Mouse (Mus musculus): ENCODE measurements around the gene Tmprss5. TPM values are rescaled to one million over a fixed set of nuclear protein-coding genes. Genes with fewer than 3 reads are reported as not detected.

Tmprss5 gene
- 0.12 and 0.18 TPM in 2 replicates for polyA plus RNA-seq (2016; fragmentation: Nextera tagmentation; extraction: Ambion mirVana)

GRCm38 (mm10) chr9:49081107-49081506 is at the start of gene Tmprss5:
Gene Tmprss5, plus strand, starts transcription at chr9:49081260.
- no peak within 1 kb of the TSS for H3K9ac ChIP-seq
- H3K27ac ChIP-seq (ENCODE audit: poor library complexity, severe bottlenecking) = no peak within 1 kb of the TSS
- ATAC-seq (ENCODE audit: insufficient number of reproducible peaks, low FRiP score) = no peak
- no peaks in the 10 kb centered on the region for H3K9me3 ChIP-seq (replicated peaks)
- no peak within 1 kb of the TSS for H3K4me2 ChIP-seq
- H3K4me3 ChIP-seq = no peak within 1 kb of the TSS
- no peaks in the 10 kb centered on the region for H3K4me1 ChIP-seq (replicated peaks)
- 72% methylated on average over 5 of the region's 5 CpGs for WGBS
- H3K27me3 ChIP-seq (replicated peaks) = no peaks in the 10 kb centered on the region
- peaks cover 37% of the 10 kb centered on the region for H3K36me3 ChIP-seq

- no peak overlapping the region for H3K4me2 ChIP-seq
- H3K4me1 ChIP-seq (replicated peaks) = no peaks in the 10 kb centered on the region
- peaks cover 93% of the 10 kb centered on the region for H3K36me3 ChIP-seq
- no peak overlapping the region for H3K27ac ChIP-seq (ENCODE audit: poor library complexity, severe bottlenecking)
- WGBS = 90% methylated on average over 4 of the region's 4 CpGs
- no peaks in the 10 kb centered on the region for H3K27me3 ChIP-seq (replicated peaks)
- no peak for ATAC-seq (ENCODE audit: insufficient number of reproducible peaks, low FRiP score)
- H3K9ac ChIP-seq = no peak overlapping the region
- no peak overlapping the region for H3K4me3 ChIP-seq
- no peaks in the 10 kb centered on the region for H3K9me3 ChIP-seq (replicated peaks)
These were observed 46.3 kb upstream of the Tmprss5 start for GRCm38 (mm10) chr9:49034764-49035163.

- no peak overlapping the region for H3K4me3 ChIP-seq
- no peak overlapping the region for H3K4me2 ChIP-seq
- no peaks in the 10 kb centered on the region for H3K36me3 ChIP-seq
- H3K9me3 ChIP-seq (replicated peaks) = no peaks in the 10 kb centered on the region
- no peak overlapping the region for H3K9ac ChIP-seq
- H3K4me1 ChIP-seq (replicated peaks) = no peaks in the 10 kb centered on the region
- no peak for ATAC-seq (ENCODE audit: insufficient number of reproducible peaks, low FRiP score)
- no peaks in the 10 kb centered on the region for H3K27me3 ChIP-seq (replicated peaks)
- WGBS = 66% methylated on average over 5 of the region's 5 CpGs
- no peak overlapping the region for H3K27ac ChIP-seq (ENCODE audit: poor library complexity, severe bottlenecking)
These were observed 30.2 kb upstream of the Tmprss5 start for GRCm38 (mm10) chr9:49050901-49051300.

- Histone ChIP-seq H3K36me3 (no peaks in the 10 kb centered on the region), H3K4me1 (replicated peaks) (peaks cover 3% of the 10 kb centered on the region; the same call in 1 of the 2 replicates), H3K9ac (no peak overlapping the region), H3K27me3 (replicated peaks) (no peaks in the 10 kb centered on the region), H3K4me3 (no peak overlapping the region), H3K4me2 (no peak overlapping the region), H3K27ac (ENCODE audit: poor library complexity, severe bottlenecking) (no peak overlapping the region), H3K9me3 (replicated peaks) (no peaks in the 10 kb centered on the region)
- no peak for ATAC-seq (ENCODE audit: insufficient number of reproducible peaks, low FRiP score)
- 9% methylated on average over 5 of the region's 5 CpGs for WGBS
These were observed 29.7 kb upstream of the Tmprss5 start for GRCm38 (mm10) chr9:49051349-49051748.

GRCm38 (mm10) chr9:49054028-49054427 is 27.0 kb upstream of the Tmprss5 start:
- Histone ChIP-seq H3K9me3 (replicated peaks) (no peaks in the 10 kb centered on the region), H3K27me3 (replicated peaks) (no peaks in the 10 kb centered on the region), H3K4me2 (no peak overlapping the region), H3K36me3 (peaks cover 7% of the 10 kb centered on the region; the same call in 1 of the 2 replicates), H3K27ac (ENCODE audit: poor library complexity, severe bottlenecking) (no peak overlapping the region), H3K4me1 (replicated peaks) (peaks cover 16% of the 10 kb centered on the region), H3K9ac (no peak overlapping the region), H3K4me3 (no peak overlapping the region)
- WGBS = 71% methylated on average over 3 of the region's 3 CpGs
- ATAC-seq (ENCODE audit: insufficient number of reproducible peaks, low FRiP score) = no peak

GRCm38 (mm10) chr9:49055333-49056205 is 25.5 kb upstream of the Tmprss5 start, which contains the start of gene Zw10:
Gene Zw10, plus strand, starts transcription at chr9:49055613.
- Histone ChIP-seq H3K4me1 (replicated peaks) (peaks cover 17% of the 10 kb centered on the region), H3K9me3 (replicated peaks) (no peaks in the 10 kb centered on the region), H3K9ac (peak within 1 kb of the TSS; percentile 82), H3K27ac (ENCODE audit: poor library complexity, severe bottlenecking) (0 out of 2 replicates have a peak within 1 kb of the TSS, but pooled peaks have one; percentile 23), H3K4me2 (peak within 1 kb of the TSS; percentile 68), H3K27me3 (replicated peaks) (no peaks in the 10 kb centered on the region), H3K4me3 (peak within 1 kb of the TSS; percentile 71), H3K36me3 (peaks cover 18% of the 10 kb centered on the region)
- WGBS = under 1% methylated on average over 53 of the region's 53 CpGs
- ATAC-seq (ENCODE audit: insufficient number of reproducible peaks, low FRiP score) = peak; percentile 96

- no peak overlapping the region for H3K4me3 ChIP-seq
- no peaks in the 10 kb centered on the region for H3K4me1 ChIP-seq (replicated peaks)
- no peak overlapping the region for H3K27ac ChIP-seq (ENCODE audit: poor library complexity, severe bottlenecking)
- H3K4me2 ChIP-seq = no peak overlapping the region
- WGBS = 81% methylated on average over 3 of the region's 3 CpGs
- no peak overlapping the region for H3K9ac ChIP-seq
- H3K36me3 ChIP-seq = peaks cover 74% of the 10 kb centered on the region
- no peaks in the 10 kb centered on the region for H3K9me3 ChIP-seq (replicated peaks)
- no peak for ATAC-seq (ENCODE audit: insufficient number of reproducible peaks, low FRiP score)
- no peaks in the 10 kb centered on the region for H3K27me3 ChIP-seq (replicated peaks)
These were observed 4.2 kb upstream of the Tmprss5 start for GRCm38 (mm10) chr9:49076847-49077246.

GRCm38 (mm10) chr9:49081561-49081960 is 501 bp downstream of the Tmprss5 start:
- ATAC-seq (ENCODE audit: insufficient number of reproducible peaks, low FRiP score) = no peak
- Histone ChIP-seq H3K27ac (ENCODE audit: poor library complexity, severe bottlenecking) (no peak overlapping the region), H3K36me3 (peaks cover 37% of the 10 kb centered on the region), H3K9ac (no peak overlapping the region), H3K4me1 (replicated peaks) (no peaks in the 10 kb centered on the region), H3K27me3 (replicated peaks) (no peaks in the 10 kb centered on the region), H3K4me3 (no peak overlapping the region), H3K9me3 (replicated peaks) (no peaks in the 10 kb centered on the region), H3K4me2 (no peak overlapping the region)
- 19% methylated on average over 4 of the region's 4 CpGs for WGBS

GRCm38 (mm10) chr9:49087317-49087716 is 6.3 kb downstream of the Tmprss5 start:
- no peaks in the 10 kb centered on the region for H3K4me1 ChIP-seq (replicated peaks)
- H3K27me3 ChIP-seq (replicated peaks) = no peaks in the 10 kb centered on the region
- no peak overlapping the region for H3K27ac ChIP-seq (ENCODE audit: poor library complexity, severe bottlenecking)
- no peak overlapping the region for H3K4me2 ChIP-seq
- no peaks in the 10 kb centered on the region for H3K36me3 ChIP-seq
- ATAC-seq (ENCODE audit: insufficient number of reproducible peaks, low FRiP score) = no peak
- WGBS = 77% methylated on average over 11 of the region's 11 CpGs
- no peak overlapping the region for H3K4me3 ChIP-seq
- H3K9ac ChIP-seq = no peak overlapping the region
- H3K9me3 ChIP-seq (replicated peaks) = no peaks in the 10 kb centered on the region

GRCm38 (mm10) chr9:49098871-49099270 is 17.8 kb downstream of the Tmprss5 start:
- no peak overlapping the region for H3K4me2 ChIP-seq
- H3K36me3 ChIP-seq = no peaks in the 10 kb centered on the region
- no peak overlapping the region for H3K9ac ChIP-seq
- WGBS = 85% methylated on average over 3 of the region's 3 CpGs
- no peak overlapping the region for H3K27ac ChIP-seq (ENCODE audit: poor library complexity, severe bottlenecking)
- ATAC-seq (ENCODE audit: insufficient number of reproducible peaks, low FRiP score) = no peak
- H3K9me3 ChIP-seq (replicated peaks) = peaks cover 4% of the 10 kb centered on the region; the same call in 1 of the 2 replicates
- H3K27me3 ChIP-seq (replicated peaks) = no peaks in the 10 kb centered on the region
- no peak overlapping the region for H3K4me3 ChIP-seq
- H3K4me1 ChIP-seq (replicated peaks) = peaks cover 12% of the 10 kb centered on the region; the same call in 1 of the 2 replicates

- Histone ChIP-seq H3K4me2 (no peak overlapping the region), H3K36me3 (no peaks in the 10 kb centered on the region), H3K4me3 (no peak overlapping the region), H3K4me1 (replicated peaks) (0 out of 2 replicates have a peak, but pooled peaks cover 13% of the 10 kb centered on the region), H3K27me3 (replicated peaks) (peaks cover 7% of the 10 kb centered on the region; the same call in 1 of the 2 replicates), H3K9me3 (replicated peaks) (peaks cover 4% of the 10 kb centered on the region; the same call in 1 of the 2 replicates), H3K9ac (no peak overlapping the region), H3K27ac (ENCODE audit: poor library complexity, severe bottlenecking) (no peak overlapping the region)
- 50% methylated on average over 1 of the region's 1 CpGs for WGBS
- peak; percentile 29; the same call in 1 of the 2 replicates for ATAC-seq (ENCODE audit: insufficient number of reproducible peaks, low FRiP score)
These were observed 21.3 kb downstream of the Tmprss5 start for GRCm38 (mm10) chr9:49102328-49102727.
